Mouse (Mus musculus) neutrophil, adult 5-6 weeks (primary cell): ENCODE measurements around the gene Foxk1. TPM values are rescaled to one million over a fixed set of nuclear protein-coding genes. Genes with fewer than 3 reads are reported as not detected.

Experiments
- ATAC-seq: fragments of 151-379, 151-347 bp; 2 replicates; pipeline ENCODE4 v1.8.0; 2017; ENCODE audit warnings: mild to moderate bottlenecking, moderate TSS enrichment; ENCODE audit not compliant: insufficient number of reproducible peaks, poor library complexity, low FRiP score, severe bottlenecking; ENCODE audit errors: extremely low read depth
- total RNA-seq: library from RNA; stranded (forward); fragments of 200-1000 nt; gene quantifications from 2 replicates; pipeline ENCODE4 v1.2.3, GENCODE M21; 2017

Gene Foxk1
- total RNA-seq, 1 experiment from 2014 or later, result 30.5 TPM

DNA sequence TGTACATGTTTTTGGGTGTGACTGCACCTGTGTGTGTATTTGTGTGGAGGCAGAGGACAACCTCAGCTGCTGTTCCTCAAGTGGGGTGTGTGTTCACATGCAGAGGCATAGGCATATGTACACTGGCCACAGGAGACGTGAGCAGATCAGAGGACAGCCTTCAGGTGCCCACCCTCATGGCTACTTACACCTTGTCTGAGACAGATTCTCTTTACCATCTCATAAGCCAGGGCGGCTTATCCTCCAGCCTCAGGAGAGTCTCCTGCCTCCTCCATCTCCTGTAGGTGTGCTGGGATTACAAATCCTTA lies 61.3 kb downstream of the Foxk1 start:
- no peak for ATAC-seq

DNA sequence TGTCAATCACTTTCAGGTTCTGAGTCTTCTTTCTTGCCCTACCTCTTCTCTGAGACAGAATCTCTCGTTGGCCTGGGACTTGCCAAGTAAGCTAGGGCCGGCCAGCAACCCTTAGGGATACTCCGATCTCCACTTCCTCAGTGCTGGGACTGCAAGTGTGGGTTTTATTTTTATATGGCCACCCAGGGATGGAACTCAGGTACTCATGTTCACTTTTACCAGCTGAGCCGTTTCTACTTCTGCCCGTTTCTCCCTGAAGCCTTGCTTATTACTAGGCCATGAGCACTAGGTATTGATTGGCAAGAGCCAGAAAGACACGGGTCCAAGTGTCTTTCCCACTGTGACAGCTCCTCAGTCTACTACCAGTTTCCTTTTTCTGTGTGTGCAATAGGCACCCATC lies 61.7 kb downstream of the Foxk1 start:
- ATAC-seq, result no peak

DNA sequence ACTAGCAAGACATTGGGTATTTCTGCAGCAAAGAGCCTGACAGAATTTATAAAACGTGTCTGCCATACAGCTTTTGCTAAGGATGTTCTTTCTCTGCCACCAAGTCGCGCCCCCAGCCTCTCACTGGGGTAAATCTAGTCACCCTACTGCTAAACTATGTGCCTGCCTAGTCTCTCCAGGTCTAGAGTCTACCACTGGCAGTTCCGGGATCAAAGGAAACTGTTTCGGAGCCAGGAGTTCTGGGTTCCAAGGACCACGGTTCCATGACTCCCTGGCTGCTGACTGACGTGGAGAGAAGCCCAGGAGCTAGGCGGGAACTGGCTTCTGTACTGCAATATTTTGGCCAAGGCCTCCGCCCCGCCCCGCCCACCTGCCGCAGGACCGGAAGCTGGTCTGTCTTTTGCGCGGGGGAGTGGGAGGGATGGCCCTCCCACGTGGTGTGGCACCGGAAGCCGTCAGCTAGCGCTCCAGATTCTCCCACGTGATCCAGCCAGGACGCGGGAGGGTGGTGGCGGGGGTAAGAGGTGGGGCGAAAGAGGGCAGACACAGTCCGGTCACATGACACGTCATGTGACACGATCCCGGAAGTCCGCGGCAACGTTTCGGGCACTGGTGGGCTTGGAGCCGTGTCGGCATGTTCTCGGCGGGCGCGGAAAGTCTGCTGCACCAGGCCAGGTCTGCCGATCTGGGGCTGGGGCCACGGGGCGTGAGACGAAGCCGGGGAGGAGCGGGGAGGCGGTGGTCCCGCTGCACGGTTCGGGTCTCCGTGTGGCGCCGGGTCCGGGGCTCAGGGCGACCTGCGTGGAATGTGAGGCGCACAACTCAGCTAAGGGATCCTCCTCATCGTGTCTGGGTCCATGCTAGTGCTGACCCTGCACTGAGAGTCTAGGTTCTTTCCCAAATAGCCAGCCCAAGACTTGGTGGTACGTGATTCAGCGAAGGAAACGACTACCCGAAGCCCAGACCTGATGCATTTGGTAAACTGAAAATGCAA lies 62.5 kb downstream of the Foxk1 start, which contains the start of gene Ap5z1:
TSS of gene Ap5z1 (plus strand) at position 484 of the 994 bp plus-strand sequence.
- peak; percentile 88 for ATAC-seq

DNA sequence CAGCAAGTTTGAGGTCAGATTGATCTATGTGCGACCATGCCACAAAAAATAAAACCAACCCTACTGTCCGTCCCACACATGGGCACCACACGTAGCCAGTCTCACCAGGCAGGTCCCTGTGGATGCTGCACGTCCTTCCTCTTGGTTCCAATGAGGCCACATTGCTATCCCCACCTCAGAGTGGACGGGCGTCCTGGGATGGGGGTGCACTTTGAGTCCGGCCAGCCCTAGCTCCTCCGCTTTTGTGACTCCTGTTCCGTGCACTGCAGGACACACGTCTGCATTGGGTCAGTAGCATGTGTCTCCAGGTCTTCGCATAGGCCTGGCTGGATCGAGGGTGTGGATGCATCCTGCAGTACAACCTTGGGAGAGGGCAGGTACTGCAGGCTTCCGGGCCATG lies 67.1 kb downstream of the Foxk1 start:
- ATAC-seq, result no peak

DNA sequence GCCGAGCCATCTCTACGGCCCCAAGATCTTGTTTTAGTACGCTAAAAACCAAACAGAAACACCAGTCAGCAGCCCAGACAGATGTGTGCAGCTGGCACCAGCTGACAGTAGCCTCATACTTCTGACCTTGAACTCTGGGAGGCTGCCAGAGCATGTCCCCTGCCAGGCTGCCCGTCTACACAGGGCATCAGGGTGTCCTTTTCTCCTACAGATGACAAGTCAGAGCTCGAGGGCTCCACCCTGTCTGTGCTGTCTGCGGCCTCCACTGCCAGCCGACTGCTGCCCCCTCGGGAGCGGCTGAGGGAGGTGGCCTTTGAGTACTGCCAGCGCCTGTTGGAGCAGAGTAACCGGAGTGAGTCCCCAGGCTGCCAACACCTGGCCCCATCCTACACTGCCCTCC lies 68.5 kb downstream of the Foxk1 start:
- no peak for ATAC-seq

DNA sequence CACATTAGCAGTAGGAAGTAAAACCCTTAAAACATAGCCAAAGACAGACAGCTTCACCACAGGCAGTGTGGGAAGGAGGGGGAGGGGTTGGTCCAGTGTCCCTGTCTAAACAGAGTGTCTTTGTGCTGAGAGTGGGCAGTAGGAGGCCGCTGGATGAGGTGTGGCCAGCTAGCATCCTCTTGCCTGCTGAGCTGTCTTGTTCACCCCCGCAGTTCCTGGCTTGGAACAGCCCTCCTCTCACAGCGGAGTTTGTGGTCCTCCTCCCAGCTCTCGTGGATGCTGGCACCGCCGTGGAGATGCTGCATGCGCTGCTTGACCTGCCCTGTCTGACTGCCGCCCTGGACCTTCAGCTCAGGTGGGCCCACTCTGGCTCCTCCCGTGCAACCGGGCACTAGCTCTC lies 72.4 kb downstream of the Foxk1 start:
- no peak for ATAC-seq

DNA sequence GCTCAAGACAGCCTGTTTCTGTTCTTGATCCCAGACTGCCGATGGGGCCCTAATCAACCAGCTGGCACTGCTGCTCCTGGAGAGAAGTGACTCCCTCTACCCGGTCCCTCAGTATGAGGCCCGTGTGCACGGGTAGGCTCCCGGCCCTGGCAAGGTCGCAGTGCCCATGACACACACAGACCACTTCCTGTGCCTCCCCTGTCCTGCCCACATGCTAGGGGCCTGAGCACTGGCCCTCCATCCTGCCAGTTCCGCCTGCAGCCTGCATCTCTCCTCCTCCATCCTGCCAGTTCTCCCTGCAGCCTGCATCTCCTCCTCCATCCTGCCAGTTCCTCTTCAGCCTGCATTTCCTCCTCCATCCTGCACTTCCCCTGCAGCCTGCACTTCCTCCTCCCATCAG lies 74.4 kb downstream of the Foxk1 start:
- ATAC-seq, result no peak

DNA sequence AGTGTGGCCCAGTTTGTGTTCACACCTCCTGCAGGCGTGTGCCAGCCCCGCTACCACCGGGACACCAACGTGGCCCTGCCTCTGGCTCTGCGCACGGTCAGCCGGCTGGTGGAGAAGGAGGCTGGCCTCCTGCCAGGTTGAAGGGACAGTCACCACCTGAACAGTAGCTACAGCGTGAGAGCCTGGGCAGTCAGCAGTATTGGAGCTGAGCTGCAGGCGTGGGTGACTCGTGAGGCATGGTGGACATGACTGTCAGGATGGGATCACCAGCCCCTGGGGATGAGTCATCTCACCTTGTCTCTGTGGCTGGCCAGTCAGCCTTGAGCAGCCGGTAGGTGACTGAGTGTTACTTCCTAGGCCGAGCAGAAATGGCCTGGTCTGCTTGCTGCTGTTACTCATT lies 76.0 kb downstream of the Foxk1 start:
- no peak for ATAC-seq

DNA sequence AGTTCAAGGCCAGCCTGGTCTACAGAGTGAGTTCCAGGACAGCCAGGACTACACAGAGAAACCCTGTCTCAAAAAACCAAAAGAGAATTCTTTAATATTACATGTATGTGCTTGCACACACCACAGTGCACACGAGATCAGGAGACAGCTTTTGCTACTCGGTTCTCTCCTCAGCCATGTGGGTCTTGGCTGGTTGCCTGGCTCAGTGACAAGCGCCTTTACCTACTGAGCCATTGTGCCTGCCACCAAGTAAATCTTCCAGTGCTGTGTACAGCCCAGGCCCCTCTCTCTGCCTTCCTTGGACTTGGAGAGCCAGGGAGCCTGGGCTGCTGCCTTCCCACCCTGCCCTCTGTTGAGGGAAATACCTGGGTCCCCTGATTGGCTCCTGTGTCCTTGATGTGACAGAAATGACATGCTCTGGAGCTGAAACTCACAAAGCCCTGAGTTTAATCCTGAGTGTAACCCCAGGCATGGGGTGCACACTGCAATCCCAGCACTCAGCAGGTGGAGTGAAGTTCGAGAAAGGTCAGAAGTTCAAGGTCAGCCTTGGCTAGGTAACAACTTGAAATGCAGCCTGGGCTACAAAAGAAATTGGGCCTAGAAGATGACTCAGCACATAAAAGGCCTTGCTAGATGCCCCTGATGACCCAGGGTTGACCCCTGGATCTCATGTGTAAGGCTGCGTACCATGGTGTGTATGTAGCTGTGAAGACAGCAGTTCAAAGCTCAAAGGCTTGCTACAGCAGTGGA lies 76.7 kb downstream of the Foxk1 start:
- no peak for ATAC-seq

DNA sequence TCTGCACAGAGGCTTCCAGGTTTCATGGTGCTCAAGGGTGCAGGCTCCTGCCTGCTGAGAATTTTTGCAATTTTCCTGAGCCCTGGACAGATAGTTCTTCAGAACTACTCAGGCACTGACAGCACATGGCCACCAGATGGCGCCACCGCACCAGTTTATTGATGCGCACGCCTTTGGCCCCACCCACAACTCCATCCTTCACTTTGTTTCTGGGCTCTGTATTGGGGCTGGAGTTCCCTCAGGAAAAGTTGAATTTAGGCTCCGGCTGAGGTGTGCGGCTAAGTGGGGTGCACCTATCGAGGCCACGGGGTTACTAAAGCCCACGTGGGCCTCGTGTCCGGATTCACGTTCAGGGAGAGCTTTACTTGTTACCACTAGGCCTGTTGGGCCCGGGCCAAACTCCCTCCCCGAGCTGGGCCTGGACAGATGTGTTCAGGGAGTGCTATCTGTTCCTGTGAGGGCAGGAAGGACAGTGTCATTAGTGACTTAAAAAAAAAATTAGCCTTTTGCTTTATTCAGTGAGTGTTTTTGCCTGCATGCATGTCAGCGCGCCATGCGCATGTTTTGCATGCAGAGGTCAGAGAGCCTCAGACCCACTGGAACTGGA lies 77.6 kb downstream of the Foxk1 start:
- ATAC-seq, result peak; percentile 50

DNA sequence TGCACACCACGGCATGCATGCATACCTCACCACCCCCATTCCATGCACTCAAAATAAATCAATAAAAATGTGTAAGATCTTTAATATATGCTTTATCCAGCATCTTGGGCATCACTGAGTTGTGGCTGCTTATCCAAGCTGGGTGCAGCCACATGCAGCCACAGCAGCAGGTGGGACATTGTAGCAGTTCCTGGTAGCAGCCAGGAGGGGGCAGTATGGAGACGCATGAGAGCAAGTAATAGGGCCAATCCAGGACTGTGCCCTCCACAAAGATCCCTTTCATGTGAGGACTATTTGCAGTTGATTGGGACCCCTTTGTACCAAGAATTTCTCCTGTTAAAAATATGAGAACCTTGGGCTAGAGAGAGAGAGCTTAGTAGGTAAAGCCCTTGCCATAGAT lies 81.2 kb downstream of the Foxk1 start:
- peak; percentile 24; the same call in 1 of the 2 replicates for ATAC-seq

DNA sequence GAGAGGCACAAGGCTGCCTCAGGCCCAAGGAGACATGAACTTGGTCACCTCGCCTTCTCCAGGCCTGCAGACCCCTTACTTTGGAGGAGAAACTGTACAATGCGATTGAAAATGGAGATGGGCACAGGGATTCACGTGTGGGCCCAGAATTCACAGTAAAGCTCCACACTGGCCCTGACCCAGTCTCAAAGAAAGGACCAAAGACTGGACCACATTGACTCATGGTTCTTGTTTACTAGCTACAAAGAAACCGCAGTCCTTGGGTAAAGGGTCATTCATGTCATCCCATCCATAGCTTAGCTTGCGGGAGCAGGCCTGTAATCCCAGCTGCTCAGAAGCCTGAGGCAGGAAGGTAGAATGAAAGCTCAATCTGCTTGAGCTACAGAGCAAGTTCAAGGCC lies 82.3 kb downstream of the Foxk1 start:
- no peak for ATAC-seq

DNA sequence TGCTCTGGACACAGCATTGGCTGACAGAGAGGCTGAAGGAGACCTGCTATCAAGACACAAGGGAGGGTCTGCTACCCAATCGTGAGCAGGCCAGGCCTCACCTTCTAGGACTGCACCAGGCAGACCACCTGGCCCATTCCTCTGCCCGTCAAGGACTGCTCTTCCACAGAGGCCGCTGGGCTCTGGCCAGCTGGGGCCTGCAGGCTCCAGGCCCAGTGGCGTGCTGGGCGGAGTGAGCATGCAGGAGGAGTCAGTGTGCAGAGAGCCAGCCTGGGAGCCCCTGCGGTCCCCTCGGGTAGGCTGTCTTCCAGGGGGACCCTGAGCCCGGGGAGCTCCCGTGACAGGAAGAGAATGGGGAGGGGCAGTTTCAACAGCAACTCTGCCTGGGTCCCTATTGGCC lies 85.4 kb downstream of the Foxk1 start:
- no peak for ATAC-seq

DNA sequence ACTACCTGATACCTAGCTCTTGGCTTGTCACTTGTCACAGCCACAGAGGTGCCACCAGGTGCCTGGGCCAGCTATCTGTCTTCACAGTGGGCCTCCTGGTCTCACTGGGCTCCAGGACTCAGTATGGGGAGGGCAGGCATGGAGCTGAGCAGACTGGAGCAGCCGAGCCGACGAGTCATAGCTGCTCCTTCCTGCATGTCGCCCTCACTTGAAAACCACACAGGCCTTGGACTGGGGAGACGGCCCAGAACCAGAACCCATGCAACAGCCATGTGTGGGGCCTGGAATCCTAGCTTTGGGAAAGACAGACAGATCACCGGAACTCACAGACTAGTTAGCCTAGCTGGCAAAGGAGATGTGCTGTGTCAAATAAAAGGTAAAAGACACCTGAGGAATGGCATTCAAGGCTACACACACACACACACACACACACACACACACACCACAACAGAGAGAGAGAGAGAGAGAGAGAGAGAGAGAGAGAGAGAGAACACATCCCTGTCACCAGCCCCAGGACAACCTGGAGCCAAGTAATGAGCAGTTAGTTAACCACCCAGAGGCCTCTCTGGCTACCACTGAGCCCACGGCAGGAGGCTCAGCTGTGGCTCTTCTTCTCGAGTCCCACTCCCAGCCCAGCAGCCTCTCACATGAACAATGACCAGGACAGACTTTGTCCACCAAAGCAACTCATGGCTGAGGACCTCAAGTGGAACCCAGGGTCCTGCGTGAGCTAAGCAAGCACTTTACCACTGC lies 88.8 kb downstream of the Foxk1 start:
- ATAC-seq, result no peak

DNA sequence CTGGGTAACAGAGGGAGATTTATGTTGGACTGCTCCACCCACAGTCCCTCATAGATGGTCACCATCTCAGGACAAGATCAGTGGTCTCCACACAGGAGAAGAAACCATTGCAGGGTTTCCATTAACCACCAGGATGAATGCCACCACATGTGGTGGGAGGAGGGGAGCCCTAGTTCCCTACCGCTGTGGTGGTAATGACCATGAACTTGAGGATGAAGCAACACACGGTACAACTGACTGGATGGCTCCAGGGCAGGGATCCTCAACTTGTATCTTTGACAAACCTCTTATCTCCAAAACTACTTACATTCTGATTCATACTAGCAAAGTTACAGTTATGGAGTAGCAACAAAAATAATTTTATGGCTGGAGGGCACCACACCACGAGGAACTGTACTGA lies 92.0 kb downstream of the Foxk1 start:
- ATAC-seq, result no peak

DNA sequence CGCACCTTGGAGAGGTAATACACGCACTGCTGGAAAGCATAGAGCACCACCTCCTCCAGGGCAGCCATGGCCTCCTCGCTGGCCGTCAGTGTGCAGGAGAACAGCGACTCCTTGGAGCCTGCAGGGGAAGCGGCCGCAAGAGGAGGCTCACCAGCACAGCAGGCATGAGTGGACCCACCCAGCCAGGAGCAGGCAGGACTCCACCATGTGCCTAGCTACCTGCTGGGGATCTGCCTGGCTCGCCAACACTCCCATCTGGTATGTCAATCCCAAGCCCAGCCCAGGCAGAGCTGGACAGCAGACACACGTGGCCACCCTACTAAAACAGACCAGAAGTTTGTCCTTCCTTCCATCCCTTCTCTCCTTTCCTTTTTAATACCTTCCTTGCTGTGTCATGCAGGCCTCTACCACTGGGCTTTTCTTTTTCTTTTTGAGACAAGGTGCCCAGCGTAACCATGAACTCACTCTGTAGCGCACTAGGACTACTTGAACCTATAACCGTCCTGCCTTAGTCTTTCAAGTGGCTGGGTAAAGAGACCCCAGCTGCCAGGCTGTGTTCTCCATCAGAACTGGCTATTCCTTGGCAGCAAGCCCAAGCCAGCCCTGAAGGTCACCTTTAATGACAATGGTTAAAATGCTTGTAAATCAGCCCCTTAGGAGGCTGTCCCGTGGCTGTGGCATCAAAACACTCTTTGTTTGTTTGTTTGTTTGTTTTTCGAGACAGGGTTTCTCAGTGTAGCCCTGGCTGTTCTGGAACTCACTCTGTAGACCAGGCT lies 94.2 kb downstream of the Foxk1 start:
- no peak for ATAC-seq

DNA sequence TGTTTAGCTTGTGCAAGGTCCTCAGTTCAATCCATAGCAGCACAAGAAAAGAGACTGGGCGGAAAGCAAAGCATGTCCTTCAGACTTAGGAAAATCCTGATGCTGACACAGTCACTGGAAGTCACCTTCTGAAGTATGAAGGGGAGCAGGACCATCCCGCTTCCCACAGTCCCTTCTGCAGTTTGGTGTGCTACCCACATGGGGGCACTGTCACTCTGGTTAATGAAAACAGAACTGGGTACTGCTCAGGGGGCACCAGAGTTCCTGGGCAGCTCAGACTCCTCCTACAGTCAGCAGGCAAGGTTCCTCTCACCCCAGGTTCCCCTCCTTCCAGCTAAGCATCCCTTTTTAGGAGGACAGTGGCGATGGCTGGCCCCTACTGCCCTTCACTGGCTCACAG lies 97.7 kb downstream of the Foxk1 start:
- no peak for ATAC-seq

DNA sequence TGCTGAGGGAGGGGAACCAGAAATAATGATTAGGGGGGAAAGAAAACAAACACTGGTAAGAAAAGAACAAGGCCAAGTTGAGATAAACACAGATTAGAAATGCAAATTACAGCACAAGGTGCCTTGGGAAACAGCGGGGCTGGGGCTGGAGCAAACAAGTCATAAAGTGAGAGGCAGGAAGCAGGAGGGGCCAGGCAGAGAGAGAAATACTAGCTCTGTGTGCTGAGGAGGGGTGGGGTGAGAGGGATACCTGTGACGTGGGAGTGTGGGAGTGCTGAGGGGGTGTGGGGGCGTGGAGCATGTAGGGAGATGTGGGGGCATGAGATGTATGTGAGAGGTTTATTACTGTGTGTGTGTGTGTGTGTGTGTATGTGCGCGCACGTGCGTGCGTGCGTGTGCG lies 99.6 kb downstream of the Foxk1 start:
- ATAC-seq, result no peak
